Mouse (Mus musculus) heart, embryonic 15.5 days (tissue): ENCODE results near the gene Esyt2. TPM values are rescaled to one million over a fixed set of nuclear protein-coding genes. Genes with fewer than 3 reads are reported as not detected.

ENCODE experiments used
- ATAC-seq: fragments of 200-750 bp; cut with Nextera tagmentation; replicated peaks from 2 replicates; pipeline ENCODE4 v1.8.0; 2017; ENCODE audit warnings: low read depth, moderate TSS enrichment; ENCODE audit not compliant: insufficient number of reproducible peaks, insufficient read depth, low FRiP score
- H3K27ac ChIP-seq: fragments of 300-500 bp; sonication (generic); 2 replicates; pipeline ENCODE4 v1.5.1; 2015; ENCODE audit warnings: mild to moderate bottlenecking, inconsistent platforms
- H3K27me3 ChIP-seq: fragments of 300-500 bp; sonication (generic); 2 replicates; pipeline ENCODE4 v1.6.1; 2015; ENCODE audit warnings: inconsistent platforms
- H3K36me3 ChIP-seq: fragments of 300-500 bp; sonication (generic); 2 replicates; pipeline ENCODE4 v1.6.1; 2015; ENCODE audit warnings: mild to moderate bottlenecking, inconsistent platforms
- H3K4me1 ChIP-seq: fragments of 300-500 bp; sonication (generic); replicated peaks from 2 replicates; pipeline ENCODE4 v1.6.1; 2015; ENCODE audit warnings: inconsistent platforms
- H3K4me2 ChIP-seq: fragments of 300-500 bp; sonication (generic); 2 replicates; pipeline ENCODE4 v1.6.1; 2015; ENCODE audit warnings: inconsistent platforms, mild to moderate bottlenecking, moderate library complexity
- H3K4me3 ChIP-seq: fragments of 300-500 bp; sonication (generic); 2 replicates; pipeline ENCODE4 v1.5.1; 2015; ENCODE audit warnings: mild to moderate bottlenecking, inconsistent platforms
- H3K9ac ChIP-seq: fragments of 300-500 bp; sonication (generic); 2 replicates; pipeline ENCODE4 v1.6.1; 2015; ENCODE audit warnings: mild to moderate bottlenecking, inconsistent platforms
- H3K9me3 ChIP-seq: fragments of 300-500 bp; sonication (generic); replicated peaks from 2 replicates; pipeline ENCODE4 v1.6.1; 2016; ENCODE audit warnings: inconsistent platforms
- WGBS: fragments of 180-500 bp; shearing (Covaris S2); methylation state at CpG from one replicate; pipeline ENCODE4 v1.1.7; 2015; ENCODE audit warnings: mixed read lengths; 5-methylcytosine and 5-hydroxymethylcytosine counted together
- polyA plus RNA-seq: library from polyadenylated mRNA; unstranded; fragments of >200 nt; fragmentation: Nextera tagmentation; extraction: Ambion mirVana; gene quantifications from 2 replicates; pipeline ENCODE4 v1.2.1, GENCODE M21; 2015

Gene Esyt2
- polyA plus RNA-seq: 10.0 and 14.4 TPM in 2 replicates

GRCm38 (mm10) chr12:116280653-116281364 is at the start of gene Esyt2:
Gene Esyt2, plus strand, starts transcription at chr12:116281196.
- peak within 1 kb of the TSS; percentile 72 for H3K4me3 ChIP-seq
- under 1% methylated on average over 68 of the region's 68 CpGs for WGBS
- H3K4me1 ChIP-seq: peaks cover 13% of the 10 kb centered on the region
- no peaks in the 10 kb centered on the region for H3K36me3 ChIP-seq
- no peaks in the 10 kb centered on the region for H3K9me3 ChIP-seq
- peak; percentile 96 for ATAC-seq
- H3K4me2 ChIP-seq: peak within 1 kb of the TSS; percentile 96
- peak within 1 kb of the TSS; percentile 99 for H3K27ac ChIP-seq
- H3K9ac ChIP-seq: peak within 1 kb of the TSS; percentile 79
- 0 out of 2 replicates have a peak, but pooled peaks cover 9% of the 10 kb centered on the region for H3K27me3 ChIP-seq

GRCm38 (mm10) chr12:116231612-116232011 is 49.4 kb upstream of the Esyt2 start:
- H3K27ac ChIP-seq: peak overlapping the region; percentile 31; the same call in 1 of the 2 replicates
- ATAC-seq: no peak
- no peaks in the 10 kb centered on the region for H3K27me3 ChIP-seq
- no peak overlapping the region for H3K9ac ChIP-seq
- WGBS: 34% methylated on average over 12 of the region's 12 CpGs
- H3K4me3 ChIP-seq: no peak overlapping the region
- H3K4me1 ChIP-seq: 0 out of 2 replicates have a peak, but pooled peaks cover 4% of the 10 kb centered on the region
- H3K36me3 ChIP-seq: no peaks in the 10 kb centered on the region
- H3K9me3 ChIP-seq: no peaks in the 10 kb centered on the region
- H3K4me2 ChIP-seq: peak overlapping the region; percentile 45

- no peak overlapping the region for H3K9ac ChIP-seq
- H3K27me3 ChIP-seq: no peaks in the 10 kb centered on the region
- H3K4me3 ChIP-seq: no peak overlapping the region
- no peak overlapping the region for H3K4me2 ChIP-seq
- H3K9me3 ChIP-seq: no peaks in the 10 kb centered on the region
- peak overlapping the region; percentile 31; the same call in 1 of the 2 replicates for H3K27ac ChIP-seq
- ATAC-seq: no peak
- no peaks in the 10 kb centered on the region for H3K36me3 ChIP-seq
- 64% methylated on average over 1 of the region's 1 CpGs for WGBS
- 0 out of 2 replicates have a peak, but pooled peaks cover 4% of the 10 kb centered on the region for H3K4me1 ChIP-seq
Observed at GRCm38 (mm10) chr12:116232061-116232460, 48.9 kb upstream of the Esyt2 start.

- H3K4me2 ChIP-seq: no peak overlapping the region
- ATAC-seq: no peak
- no peaks in the 10 kb centered on the region for H3K9me3 ChIP-seq
- H3K27ac ChIP-seq: no peak overlapping the region
- WGBS: 59% methylated on average over 4 of the region's 4 CpGs
- no peaks in the 10 kb centered on the region for H3K36me3 ChIP-seq
- H3K9ac ChIP-seq: no peak overlapping the region
- no peaks in the 10 kb centered on the region for H3K27me3 ChIP-seq
- 0 out of 2 replicates have a peak, but pooled peaks cover 4% of the 10 kb centered on the region for H3K4me1 ChIP-seq
- H3K4me3 ChIP-seq: no peak overlapping the region
Observed at GRCm38 (mm10) chr12:116235356-116235755, 45.6 kb upstream of the Esyt2 start.

- no peaks in the 10 kb centered on the region for H3K9me3 ChIP-seq
Observed at GRCm38 (mm10) chr12:116236658-116237057, 44.3 kb upstream of the Esyt2 start.

GRCm38 (mm10) chr12:116238370-116238769 is 42.6 kb upstream of the Esyt2 start:
- Histone ChIP-seq H3K27me3 (no peaks in the 10 kb centered on the region), H3K9ac (no peak overlapping the region), H3K27ac (no peak overlapping the region), H3K9me3 (no peaks in the 10 kb centered on the region), H3K4me1 (no peaks in the 10 kb centered on the region), H3K4me2 (no peak overlapping the region), H3K36me3 (no peaks in the 10 kb centered on the region), H3K4me3 (no peak overlapping the region)
- ATAC-seq: no peak

More at GRCm38 (mm10) chr12:116236658-116237057, 44.3 kb upstream of the Esyt2 start:
- H3K4me2 ChIP-seq: no peak overlapping the region
- ATAC-seq: no peak
- 0 out of 2 replicates have a peak, but pooled peaks cover 2% of the 10 kb centered on the region for H3K4me1 ChIP-seq
- H3K27me3 ChIP-seq: no peaks in the 10 kb centered on the region
- no peak overlapping the region for H3K4me3 ChIP-seq
- no peak overlapping the region for H3K27ac ChIP-seq
- WGBS: 65% methylated on average over 3 of the region's 3 CpGs
- H3K9ac ChIP-seq: no peak overlapping the region
- no peaks in the 10 kb centered on the region for H3K36me3 ChIP-seq

- Histone ChIP-seq H3K27me3 (no peaks in the 10 kb centered on the region), H3K27ac (no peak overlapping the region)
- 71% methylated on average over 3 of the region's 3 CpGs for WGBS
Observed at GRCm38 (mm10) chr12:116238803-116239202, 42.2 kb upstream of the Esyt2 start.

GRCm38 (mm10) chr12:116244601-116245000 is 36.4 kb upstream of the Esyt2 start:
- Histone ChIP-seq H3K36me3 (no peaks in the 10 kb centered on the region), H3K27ac (no peak overlapping the region), H3K4me3 (no peak overlapping the region), H3K27me3 (no peaks in the 10 kb centered on the region), H3K4me1 (no peaks in the 10 kb centered on the region), H3K9me3 (no peaks in the 10 kb centered on the region), H3K9ac (no peak overlapping the region), H3K4me2 (no peak overlapping the region)
- 70% methylated on average over 1 of the region's 1 CpGs for WGBS
- ATAC-seq: no peak

More at GRCm38 (mm10) chr12:116238803-116239202, 42.2 kb upstream of the Esyt2 start:
- H3K9me3 ChIP-seq: no peaks in the 10 kb centered on the region
- H3K4me1 ChIP-seq: no peaks in the 10 kb centered on the region
- no peak overlapping the region for H3K4me2 ChIP-seq
- no peak overlapping the region for H3K4me3 ChIP-seq
- H3K36me3 ChIP-seq: no peaks in the 10 kb centered on the region
- no peak for ATAC-seq
- H3K9ac ChIP-seq: no peak overlapping the region

- 34% methylated on average over 8 of the region's 8 CpGs for WGBS
- H3K27me3 ChIP-seq: peaks cover 5% of the 10 kb centered on the region; the same call in 1 of the 2 replicates
- H3K4me1 ChIP-seq: no peaks in the 10 kb centered on the region
- H3K4me3 ChIP-seq: no peak overlapping the region
- H3K36me3 ChIP-seq: no peaks in the 10 kb centered on the region
- ATAC-seq: no peak
- no peak overlapping the region for H3K27ac ChIP-seq
- no peak overlapping the region for H3K9ac ChIP-seq
- H3K9me3 ChIP-seq: no peaks in the 10 kb centered on the region
- no peak overlapping the region for H3K4me2 ChIP-seq
Observed at GRCm38 (mm10) chr12:116254652-116255051, 26.3 kb upstream of the Esyt2 start.

- Histone ChIP-seq H3K9me3 (no peaks in the 10 kb centered on the region), H3K27ac (no peak overlapping the region), H3K36me3 (no peaks in the 10 kb centered on the region), H3K4me1 (no peaks in the 10 kb centered on the region), H3K9ac (no peak overlapping the region), H3K27me3 (peaks cover 5% of the 10 kb centered on the region; the same call in 1 of the 2 replicates), H3K4me3 (no peak overlapping the region), H3K4me2 (no peak overlapping the region)
- WGBS: 81% methylated on average over 11 of the region's 11 CpGs
- ATAC-seq: no peak
Observed at GRCm38 (mm10) chr12:116255636-116256035, 25.4 kb upstream of the Esyt2 start.

- H3K4me3 ChIP-seq: no peak overlapping the region
Observed at GRCm38 (mm10) chr12:116258321-116258720, 22.7 kb upstream of the Esyt2 start.

More at GRCm38 (mm10) chr12:116258321-116258720, 22.7 kb upstream of the Esyt2 start:
- no peak overlapping the region for H3K9ac ChIP-seq
- ATAC-seq: no peak
- H3K4me2 ChIP-seq: no peak overlapping the region
- H3K4me1 ChIP-seq: 0 out of 2 replicates have a peak, but pooled peaks cover 6% of the 10 kb centered on the region
- no peaks in the 10 kb centered on the region for H3K9me3 ChIP-seq
- 83% methylated on average over 2 of the region's 2 CpGs for WGBS
- H3K27ac ChIP-seq: no peak overlapping the region
- H3K36me3 ChIP-seq: no peaks in the 10 kb centered on the region
- peaks cover 5% of the 10 kb centered on the region; the same call in 1 of the 2 replicates for H3K27me3 ChIP-seq
